Mouse (Mus musculus) stomach, postnatal 0 days (tissue): ENCODE results near the gene Gtdc1.

Experiments
- CTCF ChIP-seq: IDR thresholded peaks from 2 replicates; pipeline ENCODE4 v1.5.1; 2016; ENCODE audit warnings: antibody characterized with exemption, low read depth, mild to moderate bottlenecking, moderate library complexity
- EP300 ChIP-seq: optimal IDR thresholded peaks from 2 replicates; pipeline ENCODE3; 2016; ENCODE audit warnings: antibody characterized with exemption

DNA sequence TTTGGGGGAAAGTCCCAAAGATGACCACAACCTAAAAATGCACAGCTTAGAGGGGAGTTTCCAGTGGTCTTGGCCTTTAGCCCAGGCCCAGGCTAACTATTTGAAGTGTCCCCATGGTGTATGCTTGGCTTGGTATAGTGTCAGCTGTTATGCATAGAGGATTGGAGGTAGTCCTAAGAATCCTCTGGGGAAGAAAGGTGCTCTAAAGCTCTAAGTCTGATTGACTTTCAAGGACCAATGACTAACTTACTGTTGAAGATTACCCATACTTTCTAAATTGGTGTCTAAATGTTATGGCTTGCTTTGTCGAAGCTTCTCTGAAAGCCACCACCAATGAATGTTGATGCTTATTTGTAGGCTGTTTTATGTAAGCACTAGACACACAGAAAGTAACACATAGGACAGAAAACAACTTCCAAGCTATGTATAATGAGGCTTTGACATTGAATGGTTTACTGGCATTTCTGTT, 29.9 kb upstream of the Gtdc1 start:
- TF ChIP-seq CTCF (no peak), EP300 (no peak)
